Mouse (Mus musculus): ENCODE measurements at regions not wholly inside any gene's neighbourhood (a gene's known extent, or its start where the extent isn't known, plus 50 kb on each side); places are given as distances from the start of the nearest gene placed in this dataset.

- TF ChIP-seq CTCF (IDR thresholded peaks at IDR 0.05; ENCODE audit: low read depth) (no peak), EP300 (IDR thresholded peaks at IDR 0.05; ENCODE audit: low read depth) (no peak)
These were observed 68.5 kb upstream of the Megf9 start for GRCm38 (mm10) chr4:70603209-70603852.
